Mouse (Mus musculus) E14TG2a.4 (cell line): ENCODE measurements at regions not wholly inside any gene's neighbourhood (a gene's known extent, or its start where the extent isn't known, plus 50 kb on each side); places are given as distances from the start of the nearest gene placed in this dataset.

ENCODE experiments used
- H3K27me3 ChIP-seq: 2 replicates; pipeline ENCODE4 v1.6.1; 2014; ENCODE audit warnings: low read length, control low read depth; ENCODE audit not compliant: insufficient read depth
- H3K36me3 ChIP-seq: 2 replicates; pipeline ENCODE4 v1.6.1; 2014; ENCODE audit warnings: low read length, control low read depth; ENCODE audit not compliant: insufficient read depth
- H3K4me1 ChIP-seq: replicated peaks from 2 replicates; pipeline ENCODE4 v1.6.1; 2014; ENCODE audit warnings: low read depth, low read length, control low read depth
- H3K4me3 ChIP-seq: replicated peaks from 2 replicates; pipeline ENCODE4 v1.5.1; 2014; ENCODE audit warnings: mild to moderate bottlenecking, low read length
- H3K9me3 ChIP-seq: 2 replicates; pipeline ENCODE4 v1.6.1; 2014; ENCODE audit warnings: low read length, control low read depth
- CTCF ChIP-seq: conservative IDR thresholded peaks from 2 replicates; pipeline ENCODE4 v1.5.1; 2014; ENCODE audit warnings: low read length
- NANOG ChIP-seq: IDR thresholded peaks from 2 replicates; pipeline ENCODE4 v1.6.1; 2014; ENCODE audit warnings: borderline replicate concordance, low read length, mixed read lengths
- POU5F1 ChIP-seq: IDR thresholded peaks from 2 replicates; pipeline ENCODE4 v1.6.1; 2014; ENCODE audit warnings: low read length, borderline replicate concordance

DNA sequence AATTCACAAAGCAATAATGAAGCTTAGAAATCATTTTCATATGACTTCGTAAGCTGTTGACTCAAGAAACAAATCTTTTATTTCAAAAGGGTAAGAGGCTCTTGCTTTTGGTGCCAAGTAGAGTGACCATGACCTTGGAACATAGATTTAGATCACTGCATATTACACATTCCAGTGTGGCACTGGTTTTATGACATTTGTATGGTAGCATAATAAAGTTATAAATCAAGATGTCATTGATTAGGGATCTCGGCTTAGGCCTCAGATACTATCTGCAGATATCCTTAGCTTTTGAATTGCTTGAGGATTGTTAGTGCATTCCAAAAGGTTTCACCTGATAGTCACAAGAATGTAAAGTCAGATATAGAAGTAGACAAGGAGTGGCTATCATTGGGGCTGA is 169.1 kb downstream of the Fam198b start:
- Histone ChIP-seq H3K9me3 (no peaks in the 10 kb centered on the region), H3K36me3 (no peaks in the 10 kb centered on the region), H3K27me3 (no peaks in the 10 kb centered on the region), H3K4me3 (no peak overlapping the region), H3K4me1 (no peaks in the 10 kb centered on the region)
- TF ChIP-seq CTCF (no peak), NANOG (no peak), POU5F1 (no peak)

DNA sequence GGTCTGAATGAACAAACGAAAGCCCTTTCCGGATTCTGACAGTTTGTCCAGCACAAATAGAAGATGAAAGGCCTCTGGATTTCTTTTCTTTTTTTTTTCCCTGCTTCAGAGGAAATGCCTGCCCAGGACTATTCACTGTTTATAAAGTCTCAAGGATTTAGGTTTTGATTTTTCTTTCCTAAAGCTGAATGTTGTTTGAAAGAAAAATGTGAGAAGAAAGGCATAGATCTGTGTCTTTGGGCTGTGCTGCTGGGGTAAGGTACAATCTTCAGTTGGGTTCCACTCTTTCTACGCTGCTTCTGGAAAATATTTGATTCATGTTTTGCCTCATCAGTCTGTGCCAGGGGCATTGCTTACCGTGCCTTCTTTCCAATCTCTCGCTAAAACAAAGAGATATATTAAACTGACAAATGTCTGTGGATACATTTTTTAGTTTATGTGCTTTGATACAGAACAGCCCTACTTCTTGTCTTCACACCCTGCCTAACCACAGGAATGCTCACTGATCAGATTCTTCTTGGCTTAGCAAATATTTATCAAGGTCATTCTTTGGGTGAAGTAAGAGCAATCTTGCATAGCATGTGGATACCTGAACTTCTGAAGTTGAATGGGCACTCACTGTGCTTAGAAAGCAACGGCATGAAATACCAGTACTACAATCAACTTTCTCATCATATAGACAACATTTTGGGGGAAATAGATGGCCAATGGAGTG is 172.5 kb downstream of the Fam198b start:
- Histone ChIP-seq H3K4me3 (no peak overlapping the region), H3K4me1 (no peaks in the 10 kb centered on the region), H3K27me3 (no peaks in the 10 kb centered on the region; the same call in 1 of the 2 replicates), H3K36me3 (no peaks in the 10 kb centered on the region), H3K9me3 (no peaks in the 10 kb centered on the region)
- TF ChIP-seq POU5F1 = no peak
- no peak for TF ChIP-seq NANOG
- no peak for TF ChIP-seq CTCF

DNA sequence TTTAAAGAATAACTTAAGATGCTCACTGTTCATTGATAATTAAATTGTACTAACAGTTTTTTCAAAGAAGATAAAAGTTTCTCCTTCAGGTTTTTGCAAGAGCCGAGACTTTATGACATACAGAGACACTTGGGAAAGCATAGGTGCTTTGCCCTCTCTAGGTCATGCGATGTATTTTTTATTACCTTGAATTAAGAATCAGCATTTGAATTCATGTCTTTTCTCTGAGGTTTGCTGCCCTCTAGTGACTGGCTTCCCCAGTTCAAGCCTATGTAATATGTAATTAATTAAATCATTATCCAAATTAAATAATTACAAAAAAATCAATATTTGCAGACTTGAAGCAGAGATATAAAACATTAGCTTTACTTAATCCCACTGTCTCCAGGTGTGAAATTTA is 174.4 kb downstream of the Fam198b start:
- Histone ChIP-seq H3K9me3 (no peaks in the 10 kb centered on the region), H3K4me1 (no peaks in the 10 kb centered on the region), H3K36me3 (no peaks in the 10 kb centered on the region), H3K4me3 (no peak overlapping the region), H3K27me3 (no peaks in the 10 kb centered on the region; the same call in 1 of the 2 replicates)
- TF ChIP-seq CTCF (peak; percentile 46), POU5F1 (no peak), NANOG (no peak)

GRCm38 (mm10) chr3:80070726-80071125 is 186.4 kb downstream of the Fam198b start:
- no peak for TF ChIP-seq POU5F1
- TF ChIP-seq NANOG = no peak
- no peak for TF ChIP-seq CTCF
- no peak overlapping the region for H3K4me3 ChIP-seq
- no peaks in the 10 kb centered on the region for H3K4me1 ChIP-seq

DNA sequence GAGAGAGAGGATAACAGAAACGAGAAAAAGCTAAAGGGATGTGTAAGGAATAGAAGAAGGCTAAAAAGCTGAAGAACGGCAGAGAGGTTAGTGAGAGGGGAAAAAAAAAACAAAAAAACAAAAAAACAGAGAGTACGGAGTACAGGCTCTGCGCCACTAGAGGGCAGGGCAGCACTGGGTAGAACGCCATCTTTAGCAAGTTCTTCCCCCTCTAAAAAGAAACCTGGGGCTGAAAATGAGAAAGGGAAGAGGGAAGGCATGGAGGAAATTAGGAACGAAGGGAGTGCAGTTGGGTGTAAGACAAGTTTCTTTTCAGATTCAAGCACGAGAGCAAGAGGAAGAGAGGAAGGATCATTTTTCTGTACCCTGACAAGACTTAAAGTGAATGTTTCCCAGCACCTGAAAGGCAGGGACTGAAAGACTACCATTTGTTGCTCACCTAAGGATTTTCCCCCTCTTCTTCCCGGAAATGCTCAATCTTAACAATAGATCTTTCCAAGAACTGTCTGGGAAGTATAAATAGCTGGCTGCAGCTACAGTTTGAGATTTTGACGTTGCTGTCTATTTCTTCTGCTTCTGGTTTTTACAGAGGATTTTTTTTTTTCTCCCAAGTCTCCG is 195.6 kb downstream of the Fam198b start:
- H3K36me3 ChIP-seq = no peaks in the 10 kb centered on the region
- H3K27me3 ChIP-seq = no peaks in the 10 kb centered on the region
- H3K4me1 ChIP-seq = no peaks in the 10 kb centered on the region
- H3K9me3 ChIP-seq = no peaks in the 10 kb centered on the region
- no peak overlapping the region for H3K4me3 ChIP-seq
- TF ChIP-seq CTCF (peak; percentile 78), NANOG (no peak), POU5F1 (no peak)

More at GRCm38 (mm10) chr3:80070726-80071125, 186.4 kb downstream of the Fam198b start:
- Histone ChIP-seq H3K27me3 (no peaks in the 10 kb centered on the region), H3K9me3 (no peaks in the 10 kb centered on the region), H3K36me3 (no peaks in the 10 kb centered on the region)

GRCm38 (mm10) chr3:80081210-80081609 is 196.9 kb downstream of the Fam198b start:
- Histone ChIP-seq H3K36me3 (no peaks in the 10 kb centered on the region), H3K4me1 (no peaks in the 10 kb centered on the region), H3K9me3 (no peaks in the 10 kb centered on the region), H3K27me3 (no peaks in the 10 kb centered on the region), H3K4me3 (no peak overlapping the region)
- no peak for TF ChIP-seq NANOG
- TF ChIP-seq CTCF = no peak
- TF ChIP-seq POU5F1 = no peak

DNA sequence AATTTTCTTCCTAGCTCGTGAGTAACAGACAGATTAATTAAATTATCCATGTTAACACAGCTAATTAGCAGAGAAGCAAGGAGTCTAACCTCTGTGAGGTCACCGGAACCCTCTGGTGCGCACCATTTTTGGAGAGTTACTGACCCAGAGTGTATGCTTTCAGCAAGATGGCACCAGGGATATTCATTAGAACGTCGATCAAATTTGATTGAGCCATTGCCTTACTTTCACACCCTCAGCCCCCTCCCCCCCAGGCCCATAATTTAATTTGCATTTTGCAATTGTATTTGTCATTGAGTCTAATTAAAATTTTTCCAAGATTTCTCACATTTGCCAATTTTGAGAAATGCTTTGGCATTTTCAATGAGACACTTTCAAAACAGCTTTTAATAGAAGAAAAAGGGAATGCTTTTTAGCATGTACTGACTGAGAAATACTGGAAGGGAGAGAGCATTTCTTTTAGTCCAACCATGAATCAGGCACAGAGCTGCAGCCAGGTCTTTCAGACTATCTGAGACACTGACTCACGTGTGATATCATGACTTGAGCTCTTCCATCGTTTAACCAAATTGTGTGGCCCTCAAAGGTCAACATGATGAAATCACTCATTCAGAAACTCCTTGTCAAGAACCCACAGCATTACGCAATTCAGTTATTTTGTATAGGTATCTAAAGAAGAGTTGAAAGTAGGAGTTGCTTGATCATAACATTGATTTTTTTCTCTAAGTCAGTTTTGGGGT is 198.6 kb downstream of the Fam198b start:
- no peaks in the 10 kb centered on the region for H3K27me3 ChIP-seq
- H3K4me1 ChIP-seq = no peaks in the 10 kb centered on the region
- H3K9me3 ChIP-seq = no peaks in the 10 kb centered on the region
- TF ChIP-seq POU5F1 (no peak), CTCF (no peak), NANOG (no peak)
- H3K4me3 ChIP-seq = no peak overlapping the region
- no peaks in the 10 kb centered on the region for H3K36me3 ChIP-seq

GRCm38 (mm10) chr3:80084168-80084567 is 199.8 kb downstream of the Fam198b start:
- H3K4me1 ChIP-seq = no peaks in the 10 kb centered on the region
- no peaks in the 10 kb centered on the region for H3K9me3 ChIP-seq
- no peaks in the 10 kb centered on the region for H3K27me3 ChIP-seq
- no peaks in the 10 kb centered on the region for H3K36me3 ChIP-seq
- no peak for TF ChIP-seq CTCF
- no peak for TF ChIP-seq NANOG
- TF ChIP-seq POU5F1 = no peak
- no peak overlapping the region for H3K4me3 ChIP-seq
